ENCODE assay signal across 8 mouse cellular contexts in the genomic region with DNA sequence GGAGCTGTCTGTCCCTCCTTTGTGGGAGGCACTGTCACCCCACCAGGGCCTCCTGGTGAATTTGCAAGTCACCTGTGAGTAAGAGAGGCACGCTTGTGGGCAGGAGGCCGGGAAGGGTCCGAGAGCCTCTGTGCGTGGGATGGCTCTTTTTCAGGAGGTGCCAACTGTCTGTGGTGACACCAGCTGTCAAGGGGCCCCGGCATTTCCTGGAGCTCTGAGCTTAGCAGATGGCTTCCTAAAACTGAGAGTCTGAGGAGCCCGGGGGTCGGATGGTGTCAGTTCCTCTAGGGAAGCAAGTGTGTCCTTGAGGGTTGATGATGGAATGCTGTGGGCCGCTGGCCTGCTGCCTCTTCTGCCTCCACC. TPM values are rescaled to one million over a fixed set of nuclear protein-coding genes. Genes with fewer than 3 reads are reported as not detected.
DNase-seq lines count a peak whose midpoint lies in the region; ATAC-seq lines count a peak whose summit lies in the region.

No protein-coding gene starts in this region.

- H3K4me3 ChIP-seq in hindbrain, embryonic 13.5 days = no peak overlapping the region
- H3K4me3 ChIP-seq in liver, embryonic 11.5 days (ENCODE audit: low read depth, low read length) = no peak overlapping the region

- peak overlapping the region; percentile 60; the same call in 1 of the 2 replicates for H3K9ac ChIP-seq in hindbrain, embryonic 13.5 days
- 0 out of 2 replicates have a peak overlapping the region, but pooled peaks have one; percentile 41 for H3K9ac ChIP-seq in liver, embryonic 11.5 days (ENCODE audit: low read depth, low read length)

- 75% methylated on average over 8 of the region's 8 CpGs for WGBS in hindbrain, embryonic 13.5 days
- 32% methylated on average over 8 of the region's 8 CpGs for WGBS in liver, embryonic 11.5 days

- no peak overlapping the region for H3K4me2 ChIP-seq in hindbrain, embryonic 13.5 days
- H3K4me2 ChIP-seq in liver, embryonic 11.5 days = peak overlapping the region; percentile 39; the same call in 1 of the 2 replicates

- DNase-seq in left cerebral cortex, postnatal 36 days (ENCODE audit: low spot score in 2 of 2) = peak; percentile 26 to 39
- DNase-seq in left cerebral cortex, adult 11 months (ENCODE audit: low spot score) = no peak
- DNase-seq in cerebellum, adult 8-10 months = peak; percentile 92
- DNase-seq in liver, embryonic 11.5 days (ENCODE audit: low spot score) = no peak
- peak; percentile 80 for DNase-seq in thymus, postnatal 0 days (ENCODE audit: low spot score)
- no peak for DNase-seq in B cell, adult 2 months
- no peak for DNase-seq in layer of hippocampus, adult 8-10 months (ENCODE audit: low spot score in 2 of 2)

- intact Hi-C loops in left cerebral cortex, postnatal 36 days (cut with DNase I) = no loop called here

- no peaks in the 10 kb centered on the region for H3K9me3 ChIP-seq in hindbrain, embryonic 13.5 days
- no peaks in the 10 kb centered on the region for H3K9me3 ChIP-seq in liver, embryonic 11.5 days (ENCODE audit: control insufficient read depth, low read length)

- no peaks in the 10 kb centered on the region for H3K36me3 ChIP-seq in hindbrain, embryonic 13.5 days
- no peaks in the 10 kb centered on the region; the same call in 1 of the 2 replicates for H3K36me3 ChIP-seq in liver, embryonic 11.5 days (ENCODE audit: control insufficient read depth, insufficient read depth, low read length)

- ATAC-seq in hindbrain, embryonic 13.5 days (ENCODE audit: low FRiP score) = no peak
- no peak for ATAC-seq in liver, embryonic 11.5 days (replicated peaks; ENCODE audit: low FRiP score)

- peak overlapping the region; percentile 46 for H3K27ac ChIP-seq in hindbrain, embryonic 13.5 days
- H3K27ac ChIP-seq in liver, embryonic 11.5 days (ENCODE audit: low read depth, low read length) = peak overlapping the region; percentile 76

- H3K27me3 ChIP-seq in hindbrain, embryonic 13.5 days = no peaks in the 10 kb centered on the region
- no peaks in the 10 kb centered on the region for H3K27me3 ChIP-seq in liver, embryonic 11.5 days (replicated peaks; ENCODE audit: control insufficient read depth, insufficient read depth, low read length)

- H3K4me1 ChIP-seq in hindbrain, embryonic 13.5 days (replicated peaks) = peaks cover 66% of the 10 kb centered on the region
- H3K4me1 ChIP-seq in liver, embryonic 11.5 days (replicated peaks; ENCODE audit: control insufficient read depth, insufficient read depth, low read length) = peaks cover 69% of the 10 kb centered on the region

RNA-seq across cellular contexts. Expression of gene Pxn, which starts 24.0 kb away (rescaled TPM):
- total RNA-seq in left cerebral cortex, postnatal 36 days (2021) = 10 to 100 TPM; 15.1 to 24.7 TPM
- 19.9 and 23.4 TPM in 2 replicates for polyA plus RNA-seq in hindbrain, embryonic 13.5 days (2015; fragmentation: Nextera tagmentation; extraction: Ambion mirVana)
- 12.4 and 14.0 TPM in 2 replicates for polyA plus RNA-seq in liver, embryonic 11.5 days (2014; fragmentation: Nextera tagmentation; extraction: Ambion mirVana)
- 40.2 and 44.8 TPM in 2 replicates for polyA plus RNA-seq in thymus, postnatal 0 days (2015; fragmentation: Nextera tagmentation; extraction: Ambion mirVana)
- total RNA-seq in layer of hippocampus, adult 8-10 months (2022) = 10 to 100 TPM; 38.1 to 45.8 (median 40.2) TPM

RNA-seq across cellular contexts. Expression of gene Rplp0, which starts 28.8 kb away (rescaled TPM):
- total RNA-seq in left cerebral cortex, postnatal 36 days (2021) = 100 to 1,000 TPM; 173 to 213 TPM
- 895 and 907 TPM in 2 replicates for polyA plus RNA-seq in hindbrain, embryonic 13.5 days (2015; fragmentation: Nextera tagmentation; extraction: Ambion mirVana)
- polyA plus RNA-seq in liver, embryonic 11.5 days (2014; fragmentation: Nextera tagmentation; extraction: Ambion mirVana) = 2,436 and 2,466 TPM in 2 replicates
- 1,964 and 2,053 TPM in 2 replicates for polyA plus RNA-seq in thymus, postnatal 0 days (2015; fragmentation: Nextera tagmentation; extraction: Ambion mirVana)
- total RNA-seq in layer of hippocampus, adult 8-10 months (2022) = 100 to 1,000 TPM; 188 to 289 (median 230) TPM

RNA-seq across cellular contexts. Expression of gene Gcn1l1, which starts 34.6 kb away (rescaled TPM):
- total RNA-seq in left cerebral cortex, postnatal 36 days (2021) = 10 to 100 TPM; 61.2 to 69.0 TPM
- polyA plus RNA-seq in hindbrain, embryonic 13.5 days (2015; fragmentation: Nextera tagmentation; extraction: Ambion mirVana) = 42.2 and 42.4 TPM in 2 replicates
- polyA plus RNA-seq in liver, embryonic 11.5 days (2014; fragmentation: Nextera tagmentation; extraction: Ambion mirVana) = 51.0 and 55.6 TPM in 2 replicates
- 19.9 and 21.5 TPM in 2 replicates for polyA plus RNA-seq in thymus, postnatal 0 days (2015; fragmentation: Nextera tagmentation; extraction: Ambion mirVana)
- total RNA-seq in layer of hippocampus, adult 8-10 months (2022) = 10 to 100 TPM; 72.7 to 85.7 (median 77.4) TPM

RNA-seq across cellular contexts. Expression of gene Sirt4, which starts 45.9 kb away (rescaled TPM):
- 10 to 100 TPM; 19.7 to 51.7 TPM for total RNA-seq in left cerebral cortex, postnatal 36 days (2021)
- polyA plus RNA-seq in hindbrain, embryonic 13.5 days (2015; fragmentation: Nextera tagmentation; extraction: Ambion mirVana) = 30.0 TPM in 2 replicates
- 14.8 and 15.2 TPM in 2 replicates for polyA plus RNA-seq in liver, embryonic 11.5 days (2014; fragmentation: Nextera tagmentation; extraction: Ambion mirVana)
- 17.0 and 17.3 TPM in 2 replicates for polyA plus RNA-seq in thymus, postnatal 0 days (2015; fragmentation: Nextera tagmentation; extraction: Ambion mirVana)
- total RNA-seq in layer of hippocampus, adult 8-10 months (2022) = 10 to 100 TPM; 34.0 to 58.6 (median 41.9) TPM

Comparison
In these comparisons a context has a peak if more than half of its experiments do, and no peak if none do; other contexts are left out.
1. DNase-seq: peak in left cerebral cortex, postnatal 36 days (2 of 2), cerebellum, adult 8-10 months (single experiment) and thymus, postnatal 0 days (single experiment); none in left cerebral cortex, adult 11 months (single experiment), liver, embryonic 11.5 days (single experiment), B cell, adult 2 months (0 of 2) and layer of hippocampus, adult 8-10 months (0 of 2).